Comparison of ENCODE assay signal across 12 mouse cellular contexts in the genomic region with DNA sequence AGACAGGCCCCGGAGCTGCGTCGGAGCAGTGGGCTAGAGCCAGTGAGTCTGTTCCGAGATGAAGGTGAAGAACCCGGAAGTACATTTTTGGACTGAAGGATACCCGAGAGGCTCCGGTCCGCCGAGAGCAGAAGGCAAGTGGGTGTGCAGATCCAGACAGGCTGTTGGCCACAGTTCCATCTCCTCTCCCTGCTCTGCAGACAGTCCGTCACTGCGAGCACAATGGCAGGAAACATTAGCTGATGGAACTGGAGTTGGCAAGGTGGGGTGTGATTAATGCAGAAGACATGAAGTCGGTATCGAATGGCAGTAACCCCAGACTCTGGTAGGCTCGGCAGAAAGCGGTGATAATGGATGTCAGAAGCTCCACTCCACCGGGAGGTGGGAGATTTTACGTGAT. TPM values are rescaled to one million over a fixed set of nuclear protein-coding genes. Genes with fewer than 3 reads are reported as not detected.
DNase-seq lines count a peak whose midpoint lies in the region; ATAC-seq and TF ChIP-seq lines count a peak whose summit lies in the region.
"Had no signal": no experiment of that assay in that cellular context is flagged by ENCODE, and none has a peak within 500 bp of the region (broad histone marks: within the 10 kb centered on the region; RNA-seq: fewer than 3 reads in every experiment).

No protein-coding gene starts in this region.

- TF ChIP-seq CTCF in C2C12 (IDR thresholded peaks at IDR 0.05; ENCODE audit: control insufficient read depth, insufficient read depth, insufficient read length): no peak
- TF ChIP-seq CTCF in midbrain, postnatal 0 days (IDR thresholded peaks at IDR 0.05): no peak

- peak overlapping the region; percentile 20 for H3ac ChIP-seq in C2C12 (ENCODE audit: control insufficient read depth, insufficient read length, low read depth)

- H3K9ac ChIP-seq in heart, embryonic 11.5 days (ENCODE audit: low read depth, low read length): no peak overlapping the region
- H3K9ac ChIP-seq in midbrain, postnatal 0 days (replicated peaks; ENCODE audit: low read length, poor library complexity, severe bottlenecking): no peak overlapping the region
- no peak overlapping the region for H3K9ac ChIP-seq in hindbrain, embryonic 16.5 days (ENCODE audit: low read depth, low read length)
- H3K9ac ChIP-seq: forebrain, embryonic 15.5 days; liver, embryonic 14.5 days had no signal

- no peak overlapping the region for H3K4me3 ChIP-seq in C2C12 (ENCODE audit: insufficient read depth, poor library complexity, severe bottlenecking)
- H3K4me3 ChIP-seq in heart, embryonic 11.5 days (ENCODE audit: low read depth, low read length): no peak overlapping the region
- no peak overlapping the region for H3K4me3 ChIP-seq in midbrain, postnatal 0 days (ENCODE audit: low read depth, low read length)
- no peak overlapping the region for H3K4me3 ChIP-seq in hindbrain, embryonic 16.5 days (ENCODE audit: low read length)
- H3K4me3 ChIP-seq: forebrain, embryonic 15.5 days had no signal

- WGBS in heart, embryonic 11.5 days (ENCODE audit: insufficient replicate concordance): 42% methylated on average over 17 of the region's 17 CpGs
- WGBS in midbrain, postnatal 0 days: 78% methylated on average over 17 of the region's 17 CpGs
- WGBS in hindbrain, embryonic 16.5 days: 72% methylated on average over 17 of the region's 17 CpGs

- ATAC-seq in heart, embryonic 11.5 days (replicated peaks; ENCODE audit: insufficient number of reproducible peaks, low FRiP score, low TSS enrichment): no peak
- ATAC-seq in midbrain, postnatal 0 days (ENCODE audit: low FRiP score): no peak
- ATAC-seq in megakaryocyte-erythroid progenitor cell, adult 5-6 weeks (replicated peaks; ENCODE audit: low FRiP score, low TSS enrichment, poor library complexity, severe bottlenecking): no peak
- ATAC-seq in hindbrain, embryonic 16.5 days: no peak
- ATAC-seq: forebrain, embryonic 15.5 days had no signal

- DNase-seq in heart, adult 18-20 months: peak; percentile 27 to 39
- DNase-seq in heart, adult 8-10 months (ENCODE audit: low spot score): no peak
- peak; percentile 60 for DNase-seq in kidney, postnatal 14 days
- DNase-seq in midbrain, postnatal 0 days (ENCODE audit: low spot score): no peak
- DNase-seq: cerebellum, adult 2 months had no signal

- H3K9me3 ChIP-seq in heart, embryonic 11.5 days (replicated peaks; ENCODE audit: control insufficient read depth, low read length): no peaks in the 10 kb centered on the region
- no peaks in the 10 kb centered on the region for H3K9me3 ChIP-seq in midbrain, postnatal 0 days (ENCODE audit: low read length)
- H3K9me3 ChIP-seq in hindbrain, embryonic 16.5 days (ENCODE audit: control insufficient read depth, low read length): no peaks in the 10 kb centered on the region
- H3K9me3 ChIP-seq: forebrain, embryonic 15.5 days had no signal

- no peaks in the 10 kb centered on the region for H3K36me3 ChIP-seq in C2C12 (ENCODE audit: control insufficient read depth, insufficient read depth)
- no peaks in the 10 kb centered on the region for H3K36me3 ChIP-seq in heart, embryonic 11.5 days (ENCODE audit: control insufficient read depth, insufficient read depth, low read length)
- no peaks in the 10 kb centered on the region for H3K36me3 ChIP-seq in midbrain, postnatal 0 days (ENCODE audit: insufficient read depth, low read length)
- H3K36me3 ChIP-seq in hindbrain, embryonic 16.5 days (ENCODE audit: control insufficient read depth, insufficient read depth, low read length): no peaks in the 10 kb centered on the region
- H3K36me3 ChIP-seq: forebrain, embryonic 15.5 days had no signal

- no peaks in the 10 kb centered on the region for H3K27me3 ChIP-seq in C2C12 (ENCODE audit: control insufficient read depth, insufficient read depth, insufficient read length)
- no peaks in the 10 kb centered on the region for H3K27me3 ChIP-seq in heart, embryonic 11.5 days (ENCODE audit: control insufficient read depth, insufficient read depth, low read length)
- no peaks in the 10 kb centered on the region for H3K27me3 ChIP-seq in midbrain, postnatal 0 days (ENCODE audit: insufficient read depth, low read length)
- H3K27me3 ChIP-seq in hindbrain, embryonic 16.5 days (replicated peaks; ENCODE audit: control insufficient read depth, insufficient read depth, low read length): no peaks in the 10 kb centered on the region
- H3K27me3 ChIP-seq: CH12.LX; forebrain, embryonic 15.5 days had no signal

- H3K27ac ChIP-seq in heart, embryonic 11.5 days (ENCODE audit: low read depth, low read length): 0 out of 2 replicates have a peak overlapping the region, but pooled peaks have one; percentile 3
- no peak overlapping the region for H3K27ac ChIP-seq in midbrain, postnatal 0 days (ENCODE audit: low read depth, low read length)
- H3K27ac ChIP-seq in hindbrain, embryonic 16.5 days (ENCODE audit: low read depth, low read length): no peak overlapping the region
- H3K27ac ChIP-seq: forebrain, embryonic 15.5 days; liver, embryonic 14.5 days had no signal

- peaks cover 31% of the 10 kb centered on the region for H3K4me1 ChIP-seq in heart, embryonic 11.5 days (ENCODE audit: control insufficient read depth, insufficient read depth, low read length)
- peaks cover 13% of the 10 kb centered on the region for H3K4me1 ChIP-seq in midbrain, postnatal 0 days (ENCODE audit: insufficient read depth, low read length)
- peaks cover 10% of the 10 kb centered on the region for H3K4me1 ChIP-seq in hindbrain, embryonic 16.5 days (ENCODE audit: control insufficient read depth, insufficient read depth, low read depth, low read length)

- no peaks in the 10 kb centered on the region for H3K79me2 ChIP-seq in C2C12 (ENCODE audit: control insufficient read depth, insufficient read depth)

- H3K79me3 ChIP-seq in C2C12 (ENCODE audit: low read depth): no peaks in the 10 kb centered on the region

- no peak overlapping the region for H3K4me2 ChIP-seq in heart, embryonic 11.5 days
- no peak overlapping the region for H3K4me2 ChIP-seq in midbrain, postnatal 0 days (ENCODE audit: low read depth, low read length, poor library complexity, severe bottlenecking)
- no peak overlapping the region for H3K4me2 ChIP-seq in hindbrain, embryonic 16.5 days (ENCODE audit: low read length)
- H3K4me2 ChIP-seq: forebrain, embryonic 15.5 days had no signal

TF ChIP-seq in C2C12, 6 proteins besides CTCF, POLR2A, EP300 and RAD21:
- TF ChIP-seq MYOD1 (IDR thresholded peaks at IDR 0.05; ENCODE audit: control insufficient read depth, insufficient read length, low read depth) (no peak), FOSL1 (IDR thresholded peaks at IDR 0.05; ENCODE audit: insufficient read depth, low read length, poor library complexity, severe bottlenecking) (peak; percentile 21)

RNA-seq across cellular contexts. Expression of gene Vps8, which starts 20.9 kb away (rescaled TPM):
- total RNA-seq in heart, adult 18-20 months (2021): 10 to 100 TPM; 21.3 to 23.6 TPM
- total RNA-seq in heart, adult 8-10 months (2022): 10 to 100 TPM; 24.2 to 30.6 (median 27.2) TPM
- polyA plus RNA-seq in C2C12 (2012; fragmentation: generic; extraction: Trizol): 9.1 TPM
- 22.5 and 26.7 TPM in 2 replicates for polyA plus RNA-seq in heart, embryonic 11.5 days (2014; fragmentation: Nextera tagmentation; extraction: Ambion mirVana)
- 35.2 and 37.2 TPM in 2 replicates for total RNA-seq in midbrain, postnatal 0 days (2014; rRNA removed)
- polyA plus RNA-seq in midbrain, postnatal 0 days (2015; fragmentation: Nextera tagmentation; extraction: Ambion mirVana): 25.4 and 26.0 TPM in 2 replicates
- 16.0 and 35.0 TPM in 2 replicates for total RNA-seq in megakaryocyte-erythroid progenitor cell, adult 5-6 weeks (2014; fragmentation: Nextera tagmentation)
- total RNA-seq in megakaryocyte-erythroid progenitor cell, adult 5-6 weeks (2017): 24.2 and 25.9 TPM in 2 replicates
- 33.1 and 38.3 TPM in 2 replicates for polyA plus RNA-seq in hindbrain, embryonic 16.5 days (2015; fragmentation: Nextera tagmentation; extraction: Ambion mirVana)

Comparison
In these comparisons a context has a peak if more than half of its experiments do, and no peak if none do; other contexts are left out.
1. DNase-seq: peak in heart, adult 18-20 months (2 of 2) and kidney, postnatal 14 days (single experiment); none in heart, adult 8-10 months (single experiment) and midbrain, postnatal 0 days (single experiment).